ENCODE assay signal across 19 mouse cellular contexts in the genomic region with DNA sequence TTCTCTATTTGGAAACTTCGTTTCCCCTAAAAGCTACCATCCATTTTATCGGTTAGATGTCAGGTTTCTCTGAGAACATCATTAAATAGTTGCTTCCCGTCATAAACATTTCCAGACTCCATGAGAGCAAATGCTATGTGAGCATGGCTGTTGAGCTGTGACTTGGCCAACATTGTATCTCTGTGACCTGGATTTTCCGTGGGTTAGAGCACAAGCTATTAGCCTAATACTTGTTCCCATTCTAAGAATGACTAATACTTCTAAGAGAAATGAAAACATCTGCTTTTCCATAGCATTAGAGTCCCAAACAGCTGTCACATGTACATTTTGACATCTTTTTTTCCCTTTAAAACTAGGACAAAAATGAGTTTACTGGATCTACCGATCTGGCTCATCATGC.
DNase-seq lines count a peak whose midpoint lies in the region; ATAC-seq and TF ChIP-seq lines count a peak whose summit lies in the region.
"Had no signal": no experiment of that assay in that cellular context is flagged by ENCODE, and none has a peak within 500 bp of the region (broad histone marks: within the 10 kb centered on the region; RNA-seq: fewer than 3 reads in every experiment).

No protein-coding gene starts in this region.

- H3K4me2 ChIP-seq in heart, embryonic 15.5 days: no peak overlapping the region
- no peak overlapping the region for H3K4me2 ChIP-seq in kidney, postnatal 0 days (ENCODE audit: low read length)
- H3K4me2 ChIP-seq in intestine, embryonic 15.5 days (replicated peaks): no peak overlapping the region
- H3K4me2 ChIP-seq: embryonic facial prominence, embryonic 13.5 days; forebrain, embryonic 15.5 days; lung, embryonic 15.5 days; midbrain, embryonic 13.5 days; neural tube, embryonic 12.5 days had no signal

- H3K9ac ChIP-seq in heart, embryonic 15.5 days: no peak overlapping the region
- H3K9ac ChIP-seq in kidney, postnatal 0 days (ENCODE audit: low read depth, low read length): no peak overlapping the region
- H3K9ac ChIP-seq in intestine, embryonic 15.5 days: no peak overlapping the region
- H3K9ac ChIP-seq: embryonic facial prominence, embryonic 13.5 days; forebrain, embryonic 15.5 days; liver, embryonic 14.5 days; lung, embryonic 15.5 days; midbrain, embryonic 13.5 days; neural tube, embryonic 12.5 days had no signal

- ATAC-seq in heart, embryonic 15.5 days (replicated peaks; ENCODE audit: insufficient number of reproducible peaks, insufficient read depth, low FRiP score, low read depth): no peak
- no peak for ATAC-seq in kidney, postnatal 0 days (replicated peaks; ENCODE audit: low FRiP score, low read depth)
- no peak for ATAC-seq in intestine, embryonic 15.5 days
- ATAC-seq: activated CD4-positive, CD25-positive, alpha-beta regulatory T cell, adult 4 months; forebrain, embryonic 15.5 days; hindbrain, embryonic 16.5 days; midbrain, embryonic 13.5 days had no signal

- no peaks in the 10 kb centered on the region for H3K9me3 ChIP-seq in heart, embryonic 15.5 days (replicated peaks)
- H3K9me3 ChIP-seq in kidney, postnatal 0 days (replicated peaks; ENCODE audit: low read length): no peaks in the 10 kb centered on the region
- H3K9me3 ChIP-seq in intestine, embryonic 15.5 days: no peaks in the 10 kb centered on the region
- H3K9me3 ChIP-seq: embryonic facial prominence, embryonic 13.5 days; forebrain, embryonic 15.5 days; lung, embryonic 15.5 days; midbrain, embryonic 13.5 days; neural tube, embryonic 12.5 days had no signal

- no peak overlapping the region for H3K4me3 ChIP-seq in heart, embryonic 15.5 days
- H3K4me3 ChIP-seq in kidney, postnatal 0 days (replicated peaks; ENCODE audit: low read depth, low read length): no peak overlapping the region
- no peak overlapping the region for H3K4me3 ChIP-seq in kidney, adult 2 months (ENCODE audit: insufficient read depth, low read depth, low read length)
- H3K4me3 ChIP-seq in intestine, embryonic 15.5 days (replicated peaks): no peak overlapping the region
- H3K4me3 ChIP-seq: embryonic facial prominence, embryonic 13.5 days; forebrain, embryonic 15.5 days; lung, embryonic 15.5 days; midbrain, embryonic 13.5 days; neural tube, embryonic 12.5 days had no signal

- WGBS in heart, embryonic 15.5 days: 72% methylated on average over 5 of the region's 5 CpGs
- 76% methylated on average over 5 of the region's 5 CpGs for WGBS in kidney, postnatal 0 days
- 87% methylated on average over 5 of the region's 5 CpGs for WGBS in kidney, adult 2 months
- WGBS in intestine, embryonic 15.5 days: 61% methylated on average over 5 of the region's 5 CpGs

- TF ChIP-seq CTCF in kidney, postnatal 0 days (IDR thresholded peaks at IDR 0.05; ENCODE audit: low read depth): no peak
- TF ChIP-seq CTCF in kidney, adult 2 months (conservative IDR thresholded peaks at IDR 0.05; ENCODE audit: insufficient read depth, insufficient read length, low read depth, low read length): no peak

- no peak for DNase-seq in heart, postnatal 25 days (ENCODE audit: low spot score)
- peak; percentile 54 for DNase-seq in kidney, postnatal 0 days (ENCODE audit: low spot score)
- no peak for DNase-seq in kidney, adult 2 months
- no peak for DNase-seq in urinary bladder, postnatal 4 days (ENCODE audit: low spot score in 2 of 2)
- no peak for DNase-seq in cerebellum, postnatal 4 days (ENCODE audit: low spot score in 2 of 2)
- DNase-seq: cerebellum, adult 9-11 months; gastrocnemius, postnatal 25 days; kidney, adult 8-10 months; thymus, adult 18-20 months had no signal

- H3K27ac ChIP-seq in heart, embryonic 15.5 days: peak overlapping the region; percentile 41
- no peak overlapping the region for H3K27ac ChIP-seq in kidney, postnatal 0 days
- no peak overlapping the region for H3K27ac ChIP-seq in kidney, adult 2 months (ENCODE audit: insufficient read depth, low read depth, low read length)
- peak overlapping the region; percentile 69 for H3K27ac ChIP-seq in intestine, embryonic 15.5 days
- H3K27ac ChIP-seq: embryonic facial prominence, embryonic 13.5 days; forebrain, embryonic 15.5 days; liver, embryonic 14.5 days; lung, embryonic 15.5 days; midbrain, embryonic 13.5 days; neural tube, embryonic 12.5 days had no signal

- TF ChIP-seq POLR2A in kidney, adult 2 months (IDR thresholded peaks at IDR 0.05; ENCODE audit: low read depth, low read length): no peak

- peaks cover 30% of the 10 kb centered on the region for H3K4me1 ChIP-seq in heart, embryonic 15.5 days (replicated peaks)
- peaks cover 11% of the 10 kb centered on the region; the same call in 1 of the 2 replicates for H3K4me1 ChIP-seq in kidney, postnatal 0 days (replicated peaks; ENCODE audit: insufficient read depth, low read length)
- no peaks in the 10 kb centered on the region for H3K4me1 ChIP-seq in kidney, adult 2 months (ENCODE audit: control insufficient read depth, insufficient read depth, low read length)
- peaks cover 21% of the 10 kb centered on the region for H3K4me1 ChIP-seq in intestine, embryonic 15.5 days (replicated peaks)
- H3K4me1 ChIP-seq: midbrain, embryonic 13.5 days had no signal

- H3K36me3 ChIP-seq in heart, embryonic 15.5 days: no peaks in the 10 kb centered on the region
- H3K36me3 ChIP-seq in kidney, postnatal 0 days (ENCODE audit: insufficient read depth, low read length): no peaks in the 10 kb centered on the region
- no peaks in the 10 kb centered on the region for H3K36me3 ChIP-seq in kidney, adult 2 months (ENCODE audit: control insufficient read depth, insufficient read depth, low read length)
- no peaks in the 10 kb centered on the region for H3K36me3 ChIP-seq in intestine, embryonic 15.5 days
- H3K36me3 ChIP-seq: embryonic facial prominence, embryonic 13.5 days; forebrain, embryonic 15.5 days; lung, embryonic 15.5 days; midbrain, embryonic 13.5 days; neural tube, embryonic 12.5 days had no signal

- H3K27me3 ChIP-seq in heart, embryonic 15.5 days: no peaks in the 10 kb centered on the region
- H3K27me3 ChIP-seq in kidney, postnatal 0 days (ENCODE audit: insufficient read depth, low read length): no peaks in the 10 kb centered on the region
- H3K27me3 ChIP-seq in kidney, adult 2 months (replicated peaks; ENCODE audit: control insufficient read depth, insufficient read depth, low read length): no peaks in the 10 kb centered on the region
- H3K27me3 ChIP-seq in intestine, embryonic 15.5 days (replicated peaks): no peaks in the 10 kb centered on the region
- H3K27me3 ChIP-seq: embryonic facial prominence, embryonic 13.5 days; forebrain, embryonic 15.5 days; lung, embryonic 15.5 days; midbrain, embryonic 13.5 days; neural tube, embryonic 12.5 days had no signal

- intact Hi-C loops in heart, postnatal 25 days (cut with DNase I): no loop called here

Comparison
In these comparisons a context has a peak if more than half of its experiments do, and no peak if none do; other contexts are left out.
1. H3K27ac ChIP-seq: peak in heart, embryonic 15.5 days (single experiment) and intestine, embryonic 15.5 days (single experiment); none in kidney, postnatal 0 days (single experiment) and kidney, adult 2 months (single experiment).